Mouse (Mus musculus): ENCODE results near the gene Nploc4.
"Not testable (repeated sequence)": the region's sequence is repeated elsewhere in the genome, so short reads cannot be mapped to it uniquely, and the experiment has no call there.

The Nploc4 gene

DNA sequence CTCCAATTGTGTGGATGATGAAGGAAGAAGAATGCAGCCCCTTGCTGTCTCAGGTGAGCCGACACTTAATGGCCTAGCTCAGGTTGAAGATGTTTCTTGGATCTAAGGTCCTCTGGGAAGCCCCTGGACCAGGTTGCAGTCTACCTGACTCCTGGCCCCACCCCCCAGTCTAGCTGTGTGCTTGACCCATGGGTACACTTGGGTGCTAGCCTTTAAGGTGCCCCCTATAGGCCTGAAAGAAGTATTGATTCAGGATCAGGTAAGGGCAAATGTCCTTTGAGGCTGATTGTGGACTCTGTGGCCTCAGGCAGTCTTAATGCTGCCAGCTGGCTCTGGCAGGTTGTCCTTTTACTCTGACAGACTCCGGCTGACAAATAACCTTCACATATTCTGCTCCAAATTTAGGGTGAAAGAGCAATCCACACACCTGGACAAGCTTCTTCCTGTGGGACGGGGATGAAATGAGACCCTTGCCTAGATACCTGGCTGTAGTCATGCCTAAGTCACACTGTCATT is 5.3 kb upstream of the Nploc4 start:
- no peak for DNase-seq (ENCODE audit: low read depth, low spot score)

DNA sequence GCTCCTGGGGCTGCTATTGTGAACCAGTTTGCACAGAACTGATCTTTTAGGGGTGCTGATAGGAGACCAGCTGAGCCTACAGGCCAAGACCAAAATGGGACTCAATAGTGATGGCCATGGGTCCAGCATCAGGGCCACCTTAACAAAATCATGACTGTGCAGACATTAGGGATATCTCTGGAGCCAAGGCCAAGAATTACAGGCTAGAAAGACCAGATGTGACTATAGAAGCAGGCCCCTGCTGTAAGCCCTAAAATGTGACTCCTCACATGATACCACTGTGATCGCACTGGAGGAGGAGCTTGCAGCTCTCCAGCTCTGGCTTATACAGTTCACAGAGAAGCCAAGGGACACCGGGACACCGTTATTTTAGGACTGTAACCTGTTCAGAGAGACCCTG is 4.8 kb upstream of the Nploc4 start, which contains the start of gene Tspan10:
Gene Tspan10 (plus strand): TSS at position 301 of the 400 bp plus-strand sequence.
- DNase-seq (ENCODE audit: low read depth, low spot score) = no peak

DNA sequence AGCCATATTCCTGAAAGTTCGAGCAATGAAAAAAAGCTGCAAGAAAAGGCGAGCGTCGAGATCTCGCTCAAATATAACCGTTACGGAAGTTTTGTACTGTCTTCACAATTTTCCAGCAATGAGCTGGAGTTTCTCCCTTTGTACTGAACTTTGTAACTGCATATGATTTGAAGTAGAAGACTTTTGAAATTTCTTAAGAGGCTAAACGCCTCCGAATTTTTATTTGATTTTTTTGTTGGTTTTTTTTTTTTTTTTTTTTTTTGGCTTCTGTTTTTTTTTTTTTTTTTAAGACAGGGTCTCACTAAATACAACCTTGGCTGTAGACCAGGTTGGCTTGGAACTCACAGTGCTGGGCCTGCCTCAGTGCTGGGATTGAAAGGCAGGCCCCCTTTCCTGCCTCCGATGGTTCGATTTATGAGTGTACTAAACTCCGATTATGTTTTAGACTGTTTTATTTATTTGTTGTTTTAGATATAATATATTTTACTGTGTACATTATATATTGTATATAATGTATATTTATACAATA is 413 bp upstream of the Nploc4 start:
- no peak for DNase-seq (ENCODE audit: low read depth, low spot score)

DNA sequence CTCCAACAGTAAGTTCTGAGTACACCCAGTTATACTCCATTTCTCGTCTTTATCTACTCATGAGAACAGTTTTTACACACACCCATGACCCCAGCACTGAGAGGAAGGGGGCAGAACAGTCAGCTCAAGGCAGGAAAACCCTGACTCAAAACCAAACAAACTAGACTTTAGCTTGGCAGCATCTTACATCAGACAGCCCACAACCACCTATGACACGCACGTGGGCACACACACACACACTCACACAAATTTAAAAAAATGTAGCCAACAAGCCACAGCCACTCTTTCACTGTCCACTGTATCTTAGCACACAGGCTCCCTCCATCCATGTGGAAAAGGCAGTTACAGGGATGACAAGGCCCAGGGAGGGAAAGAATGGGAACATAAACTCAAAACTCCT is 10.8 kb downstream of the Nploc4 start:
- DNase-seq (ENCODE audit: low read depth, low spot score) = no peak

DNA sequence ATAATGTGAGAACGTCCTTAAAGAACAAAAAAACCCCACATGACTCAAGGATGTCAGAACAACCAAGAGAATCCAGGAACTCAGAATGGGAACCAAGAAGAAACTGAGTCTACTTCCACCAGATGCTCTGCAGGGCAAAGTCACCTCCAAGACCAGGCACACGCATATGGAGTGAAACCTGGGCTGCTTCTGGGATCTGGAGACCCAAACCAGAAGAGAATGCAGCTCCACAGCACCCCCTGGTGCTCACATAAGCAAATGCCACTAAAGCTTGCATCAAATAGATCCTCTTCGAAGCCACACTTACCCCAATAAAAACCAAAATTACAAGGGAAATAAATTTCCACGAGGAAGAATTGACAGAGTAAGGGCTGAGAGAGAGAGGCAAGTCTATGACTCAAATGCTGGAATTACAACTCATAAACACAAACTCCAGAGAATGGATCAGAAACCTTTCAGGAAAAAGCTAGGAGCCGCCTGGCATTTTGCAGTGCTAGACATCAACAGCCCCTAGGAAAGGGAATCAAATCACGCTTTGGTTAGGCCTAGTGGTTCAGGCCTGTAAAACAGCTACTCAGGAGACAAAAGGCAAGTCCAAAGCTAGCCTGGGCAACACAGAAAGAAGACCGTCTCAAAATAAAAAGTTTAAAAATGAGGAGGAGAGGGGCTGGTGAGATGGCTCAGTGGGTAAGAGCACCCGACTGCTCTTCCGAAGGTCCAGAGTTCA is 13.8 kb downstream of the Nploc4 start:
- DNase-seq (ENCODE audit: low read depth, low spot score) = peak; percentile 30

DNA sequence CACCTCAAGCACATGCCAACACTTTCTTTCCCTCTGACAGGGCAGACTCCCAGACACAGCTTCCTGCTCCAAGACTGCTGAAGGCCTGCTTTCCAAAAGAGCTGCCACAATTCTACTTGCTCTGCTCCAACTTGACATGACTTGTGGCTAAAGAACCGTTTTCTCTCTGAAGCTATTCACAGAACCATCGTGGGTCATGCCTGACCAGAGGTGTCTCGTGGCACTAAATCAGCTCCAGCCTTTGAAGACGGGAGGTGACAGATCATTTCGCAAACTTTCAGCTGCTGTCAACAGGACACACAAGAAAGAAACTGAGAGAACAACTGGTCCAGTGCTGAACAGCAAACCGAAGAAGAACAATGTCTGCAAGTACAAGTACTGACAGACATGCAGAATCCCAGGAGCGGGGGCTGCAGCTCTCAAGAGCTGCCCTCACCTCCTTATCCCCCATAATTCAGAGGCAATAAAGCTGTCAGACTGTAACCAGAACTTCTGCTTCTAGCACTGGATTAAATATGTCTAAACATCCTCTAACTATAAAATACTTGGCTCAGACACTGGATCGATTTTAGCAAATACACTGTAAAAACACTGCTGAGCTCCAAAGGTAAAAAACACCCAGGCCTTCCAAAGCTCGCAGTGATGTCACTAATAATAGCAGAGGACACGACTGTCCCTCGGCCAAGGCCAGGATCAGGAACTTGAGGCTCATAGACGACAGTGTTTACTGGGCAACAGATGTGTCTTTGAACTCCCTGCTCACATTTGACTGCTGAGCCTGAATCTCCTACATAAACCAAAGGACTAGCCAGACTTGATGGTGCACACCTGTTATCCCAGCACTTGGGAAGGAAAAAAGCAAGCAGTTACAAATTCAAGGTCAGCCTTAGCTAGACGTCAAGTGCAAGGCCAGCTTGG is 14.6 kb downstream of the Nploc4 start:
- DNase-seq (ENCODE audit: low read depth, low spot score) = no peak

DNA sequence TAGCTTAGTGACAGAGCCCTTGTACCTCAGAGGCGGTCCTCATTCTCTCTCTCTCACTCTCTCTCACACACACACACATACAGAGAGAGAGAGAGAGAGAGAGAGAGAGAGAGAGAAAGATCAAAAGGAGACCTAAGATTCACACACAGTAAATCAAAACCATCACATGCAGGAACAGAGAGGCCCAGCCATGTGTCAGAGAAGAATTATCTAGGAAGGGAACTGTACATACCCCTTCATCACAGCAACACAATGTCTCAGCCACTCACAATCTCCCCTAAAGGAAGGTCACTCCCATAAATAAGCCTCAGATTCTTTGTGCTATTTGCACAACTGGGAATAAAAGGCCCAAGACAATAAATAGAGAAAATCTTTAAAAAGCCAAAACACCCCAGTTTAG is 18.9 kb downstream of the Nploc4 start:
- no peak for DNase-seq (ENCODE audit: low read depth, low spot score)

DNA sequence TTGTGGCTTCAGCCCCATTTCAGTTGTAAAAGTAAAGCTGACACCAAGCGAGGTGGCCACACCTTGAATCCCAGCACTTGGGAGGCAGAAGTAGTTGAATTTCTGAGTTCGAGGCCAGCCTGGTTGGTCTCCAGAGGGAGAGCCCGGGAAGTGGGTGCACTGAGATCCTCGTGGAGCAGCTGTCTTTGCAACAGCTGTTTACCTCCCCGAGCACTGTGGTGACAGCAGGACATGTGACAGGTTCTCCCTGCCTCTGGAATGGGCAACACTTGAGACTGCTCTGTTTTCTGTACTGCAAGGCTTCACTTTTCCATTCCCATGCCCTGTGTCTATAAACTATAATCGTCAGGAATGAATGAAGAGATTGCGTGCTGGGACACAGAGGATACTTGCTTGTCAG is 19.7 kb downstream of the Nploc4 start:
- DNase-seq (ENCODE audit: low read depth, low spot score) = no peak

DNA sequence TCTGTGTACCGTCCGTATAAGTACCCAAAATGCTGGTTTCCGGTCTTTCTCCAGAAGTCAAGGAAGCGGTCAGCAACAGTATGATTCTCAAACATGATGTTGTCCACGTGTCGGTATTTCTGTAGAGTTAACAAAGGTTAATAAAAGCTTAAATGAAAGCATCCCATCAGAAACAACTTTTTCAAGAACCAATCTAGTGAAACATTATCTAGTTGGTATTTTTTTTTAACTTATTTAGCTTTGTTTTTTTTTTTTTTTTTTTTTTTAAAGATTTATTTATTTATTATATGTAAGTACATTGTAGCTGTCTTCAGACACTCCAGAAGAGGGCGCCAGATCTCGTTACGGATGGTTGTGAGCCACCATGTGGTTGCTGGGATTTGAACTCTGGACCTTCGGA is 23.9 kb downstream of the Nploc4 start:
- not testable (repeated sequence) for DNase-seq (ENCODE audit: low read depth, low spot score)

DNA sequence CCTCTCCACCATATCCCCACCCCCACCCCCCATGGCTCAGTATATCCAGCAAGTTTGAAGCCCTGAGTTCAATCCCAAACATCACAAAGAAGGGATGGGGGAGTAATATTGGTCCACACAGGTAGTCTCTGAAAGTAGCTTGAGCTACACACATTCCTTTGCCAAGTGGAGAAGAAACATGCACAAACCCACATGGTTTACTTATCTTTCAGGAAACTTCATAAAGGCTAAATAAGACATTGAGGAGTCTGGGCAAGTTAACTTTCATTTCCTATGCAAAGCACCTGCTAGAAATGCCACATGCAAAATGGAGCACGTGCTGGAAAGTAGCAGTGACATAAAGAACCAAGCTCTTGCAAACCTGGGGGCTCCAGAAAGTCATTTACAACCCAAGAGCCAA is 31.1 kb downstream of the Nploc4 start:
- DNase-seq (ENCODE audit: low read depth, low spot score) = no peak

DNA sequence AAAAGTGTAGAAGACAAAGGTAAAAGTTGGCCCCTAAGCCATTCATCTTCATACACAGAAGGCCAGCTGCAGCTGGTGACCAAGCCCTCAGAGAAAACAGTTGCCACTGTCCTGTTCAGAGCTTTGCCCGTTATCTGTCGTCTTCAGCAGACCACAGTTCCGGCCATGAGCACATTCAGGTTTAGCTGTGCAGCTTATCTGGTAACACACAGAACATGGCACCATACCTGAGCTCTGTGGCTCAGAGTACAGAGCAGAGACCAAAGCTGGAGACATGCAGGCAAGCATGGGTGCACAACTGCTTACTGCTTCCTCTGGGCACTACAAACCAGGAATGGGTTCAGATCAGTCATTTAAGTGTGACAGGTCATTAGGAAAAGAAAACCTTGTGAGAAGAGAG is 31.6 kb downstream of the Nploc4 start:
- no peak for DNase-seq (ENCODE audit: low read depth, low spot score)

DNA sequence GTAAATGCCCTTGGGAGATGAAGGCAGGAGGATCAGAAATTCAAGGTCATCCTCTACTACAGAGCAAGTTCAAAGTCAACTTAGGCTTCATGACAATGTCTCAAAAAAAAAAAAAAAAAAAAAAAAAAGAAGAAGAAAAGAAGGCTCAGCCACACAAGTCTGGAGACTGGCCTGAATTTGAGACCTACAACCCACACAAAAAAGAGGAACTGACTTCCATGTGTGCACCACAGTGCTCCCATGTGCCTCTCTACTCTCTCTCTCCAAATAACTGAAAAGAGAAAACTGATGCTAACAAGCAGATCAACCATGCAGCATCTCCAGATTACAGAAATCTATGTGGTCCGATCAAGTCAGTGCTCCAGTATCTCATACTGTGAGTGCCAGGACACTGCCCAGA is 32.7 kb downstream of the Nploc4 start:
- DNase-seq (ENCODE audit: low read depth, low spot score) = no peak

DNA sequence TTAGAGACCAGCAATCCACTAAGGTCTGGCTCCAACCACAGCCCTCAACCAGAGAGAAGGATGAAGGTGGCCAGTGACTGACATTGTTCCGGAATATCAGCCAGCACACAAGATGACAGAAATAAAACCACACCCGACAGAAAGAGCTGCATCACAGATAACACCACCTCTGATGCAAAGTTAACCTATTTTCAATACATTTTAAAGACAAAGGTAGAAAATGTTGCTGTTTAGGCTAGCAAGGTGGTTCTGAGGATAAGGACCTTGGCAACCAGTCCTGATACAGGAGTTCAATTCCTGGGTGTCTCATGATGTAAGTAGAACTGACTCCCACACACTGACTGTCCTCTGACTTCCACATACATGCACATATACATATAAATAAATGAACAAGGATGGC is 38.2 kb downstream of the Nploc4 start:
- no peak for DNase-seq (ENCODE audit: low read depth, low spot score)

DNA sequence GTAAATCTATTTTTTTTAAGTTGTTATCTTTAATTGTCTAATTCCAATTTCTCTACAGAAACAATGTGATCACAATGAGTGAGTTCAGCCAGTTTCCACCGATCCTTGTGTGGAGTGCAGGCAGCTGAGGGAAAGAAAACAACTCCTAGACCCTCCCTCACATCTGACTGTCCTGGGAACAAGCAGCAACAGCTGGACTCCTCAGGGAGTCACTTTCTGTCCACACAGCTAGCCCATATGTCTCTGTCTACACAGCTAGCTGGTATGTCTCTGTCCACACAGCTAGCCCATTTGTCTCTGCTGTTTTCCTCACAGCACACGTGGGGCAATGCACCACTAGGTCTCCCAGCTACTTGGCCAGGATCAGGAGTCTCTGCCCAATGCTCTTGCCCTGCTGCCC is 39.9 kb downstream of the Nploc4 start:
- DNase-seq (ENCODE audit: low read depth, low spot score) = no peak

DNA sequence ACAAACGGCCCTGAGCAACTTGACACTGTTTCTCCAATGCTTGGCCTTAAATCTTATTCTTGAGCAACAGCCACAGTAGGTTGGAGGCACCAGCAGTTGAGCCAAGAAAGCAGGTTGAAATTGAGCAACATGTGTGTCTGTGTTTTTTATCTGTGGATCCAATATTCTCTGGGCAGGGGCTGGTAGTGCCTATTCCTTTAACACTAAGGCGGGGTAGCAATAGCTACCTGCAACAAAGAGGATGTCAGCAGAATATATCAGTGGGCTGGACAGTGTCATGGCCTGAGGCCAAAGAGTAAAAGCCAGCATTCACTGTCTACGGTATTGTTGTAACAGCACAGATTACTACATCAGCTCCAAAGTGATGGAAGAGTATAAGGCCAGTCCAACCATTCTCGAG is 41.8 kb downstream of the Nploc4 start:
- DNase-seq (ENCODE audit: low read depth, low spot score) = no peak

DNA sequence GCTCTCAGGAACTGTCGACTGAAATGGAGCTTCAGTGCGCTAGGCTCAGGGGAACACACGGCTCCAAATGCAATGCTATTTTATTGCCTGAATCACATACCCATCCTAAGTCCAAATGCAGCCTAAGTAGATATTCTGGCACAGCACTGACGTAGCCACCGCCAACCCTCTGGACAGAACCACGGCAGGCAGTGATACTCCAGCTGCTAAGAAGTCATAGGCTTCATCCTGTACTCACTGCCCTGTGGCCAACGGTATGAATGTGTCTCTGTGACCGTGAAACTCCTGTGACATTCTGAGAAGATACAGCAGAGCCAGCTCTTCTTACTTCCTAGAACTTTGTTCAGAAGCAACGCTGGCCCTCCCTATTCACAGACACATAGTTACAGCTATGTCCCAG is 48.9 kb downstream of the Nploc4 start:
- DNase-seq (ENCODE audit: low read depth, low spot score) = no peak

DNA sequence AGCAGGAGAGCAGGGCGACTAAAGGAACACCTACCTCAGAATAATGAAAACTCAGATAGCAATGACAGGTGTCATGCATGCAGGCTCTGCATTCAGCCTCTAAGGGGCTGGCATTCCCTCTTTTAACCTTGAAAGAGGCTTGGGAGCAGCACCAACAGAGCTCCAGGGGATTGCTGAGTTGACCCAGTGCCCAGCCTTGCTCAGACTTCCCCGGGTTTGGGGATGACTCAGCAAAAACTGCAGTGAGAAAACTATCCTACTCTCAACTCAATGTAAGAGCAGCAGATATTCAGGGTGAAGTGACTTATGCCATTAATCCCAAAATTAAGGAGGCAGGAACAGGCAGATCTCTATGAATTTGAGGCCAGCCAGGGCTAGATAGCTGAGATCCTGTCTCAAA is 50.4 kb downstream of the Nploc4 start:
- peak; percentile 32 for DNase-seq (ENCODE audit: low read depth, low spot score)

DNA sequence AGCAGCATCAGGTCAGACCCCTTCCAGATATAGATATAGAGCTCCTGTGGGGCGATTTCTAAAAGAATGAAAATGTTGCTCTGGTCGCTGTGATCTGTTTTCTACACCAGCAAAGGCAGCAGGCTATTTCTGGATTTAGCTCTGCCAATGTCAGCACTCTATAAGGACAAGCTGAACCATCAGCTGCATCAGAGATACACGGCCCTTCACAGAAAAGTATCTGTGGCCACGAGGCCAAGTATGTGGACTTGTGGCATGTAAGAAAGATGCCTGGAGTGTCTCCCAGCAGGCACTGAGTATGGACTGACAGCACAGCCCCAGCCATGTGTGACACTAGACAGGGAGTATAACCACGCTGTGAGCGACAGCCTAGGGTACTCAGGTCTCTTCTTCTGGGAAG is 50.9 kb downstream of the Nploc4 start:
- no peak for DNase-seq (ENCODE audit: low read depth, low spot score)

DNA sequence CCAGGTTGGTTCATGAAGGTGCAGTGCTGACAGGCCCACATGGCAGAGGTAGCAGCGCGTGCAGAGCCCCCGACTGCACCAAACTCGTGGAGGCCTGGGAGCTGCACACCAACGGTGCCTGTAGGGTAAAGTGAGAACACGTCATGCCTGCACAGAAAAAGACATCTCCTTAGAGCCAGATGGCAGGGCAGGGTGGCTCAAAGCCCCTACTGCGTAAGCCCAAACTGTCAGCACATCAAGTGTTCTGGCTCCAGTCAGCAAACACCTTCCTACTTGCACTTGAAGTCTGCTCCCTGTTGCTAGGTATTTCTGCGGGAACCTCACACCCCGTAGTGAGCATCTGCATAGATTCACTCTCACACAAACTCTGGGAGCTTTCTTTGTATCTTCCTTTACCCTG is 55.0 kb downstream of the Nploc4 start:
- no peak for DNase-seq (ENCODE audit: low read depth, low spot score)

DNA sequence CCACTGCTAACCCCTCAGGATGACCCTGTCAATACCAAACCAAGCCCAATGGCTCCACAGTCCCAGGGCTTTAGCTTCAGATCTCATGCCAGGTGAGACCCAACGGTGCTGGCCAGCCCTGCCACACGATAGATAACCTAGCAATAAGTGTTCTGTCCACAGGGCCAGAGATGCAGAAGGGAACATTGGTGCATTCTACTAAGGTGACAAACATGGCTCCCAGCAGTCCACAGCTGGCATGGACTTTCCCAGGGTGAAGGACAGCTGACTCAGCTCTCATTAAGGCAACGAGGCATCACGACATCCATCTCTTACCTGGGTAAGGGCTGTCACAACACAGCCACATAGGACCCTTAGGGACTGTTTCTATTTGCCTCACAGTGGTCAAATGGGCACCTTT is 56.4 kb downstream of the Nploc4 start:
- no peak for DNase-seq (ENCODE audit: low read depth, low spot score)

DNA sequence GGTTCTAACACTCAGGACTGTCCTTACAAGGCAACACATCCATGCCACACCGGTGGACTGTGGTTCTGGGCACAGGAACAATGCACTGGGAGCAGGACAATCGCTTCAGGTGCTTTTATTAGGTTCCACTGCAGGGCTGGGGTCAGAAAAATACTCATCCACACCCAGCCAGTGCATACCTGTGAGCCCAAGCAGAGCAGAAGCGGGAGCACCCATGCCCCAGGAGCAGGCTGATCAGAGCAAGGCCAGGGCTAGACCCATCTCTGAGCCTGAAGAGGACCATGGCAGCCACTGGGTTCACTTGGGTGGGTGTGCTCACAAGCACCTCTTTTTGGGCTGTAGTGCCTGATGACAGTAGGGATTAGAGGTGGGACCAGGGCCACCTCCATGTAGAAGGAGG is 57.2 kb downstream of the Nploc4 start:
- no peak for DNase-seq (ENCODE audit: low read depth, low spot score)

Measured in c-Kit-negative CD71-positive TER-119-positive erythroid progenitor cells, embryonic 14.5 days (primary cell).